Mouse (Mus musculus) C2C12 (cell line): ENCODE measurements at regions not wholly inside any gene's neighbourhood (a gene's known extent, or its start where the extent isn't known, plus 50 kb on each side); places are given as distances from the start of the nearest gene placed in this dataset.

Experiments
- H3K27me3 ChIP-seq: one replicate; pipeline ENCODE4 v1.6.1; 2011; ENCODE audit not compliant: control insufficient read depth, insufficient read depth, insufficient read length
- H3K36me3 ChIP-seq: one replicate; pipeline ENCODE4 v1.6.1; 2011; ENCODE audit not compliant: control insufficient read depth, insufficient read depth
- H3K4me3 ChIP-seq: one replicate; pipeline ENCODE4 v1.5.1; 2011; ENCODE audit warnings: mild to moderate bottlenecking, control low read depth; ENCODE audit not compliant: poor library complexity, insufficient read depth, severe bottlenecking
- H3K79me2 ChIP-seq: one replicate; pipeline ENCODE4 v1.6.1; 2011; ENCODE audit not compliant: control insufficient read depth, insufficient read depth
- H3K79me3 ChIP-seq: one replicate; pipeline ENCODE4 v1.6.1; 2011; ENCODE audit warnings: low read depth, control low read depth
- H3ac ChIP-seq: one replicate; pipeline ENCODE3; 2011; ENCODE audit warnings: low read depth; ENCODE audit not compliant: control insufficient read depth, insufficient read length
- CEBPB ChIP-seq: IDR thresholded peaks from one replicate; pipeline ENCODE4 v1.6.1; 2011; ENCODE audit warnings: low read depth, mild to moderate bottlenecking, control low read depth, moderate library complexity
- CTCF ChIP-seq: IDR thresholded peaks from one replicate; pipeline ENCODE4 v1.5.1; 2011; ENCODE audit not compliant: control insufficient read depth, insufficient read depth, insufficient read length
- FOSL1 ChIP-seq: IDR thresholded peaks from one replicate; pipeline ENCODE4 v1.8.0; 2011; ENCODE audit warnings: mild to moderate bottlenecking, low read length; ENCODE audit not compliant: poor library complexity, insufficient read depth, severe bottlenecking
- MAX ChIP-seq: IDR thresholded peaks from one replicate; pipeline ENCODE4 v1.6.1; 2011; ENCODE audit warnings: mild to moderate bottlenecking, control low read depth
- MYOD1 ChIP-seq: IDR thresholded peaks from one replicate; pipeline ENCODE4 v1.6.1; 2011; ENCODE audit warnings: low read depth; ENCODE audit not compliant: control insufficient read depth, insufficient read length
- MYOG ChIP-seq: IDR thresholded peaks from one replicate; pipeline ENCODE4 v1.6.1; 2011; ENCODE audit not compliant: control insufficient read depth, insufficient read length; ENCODE audit errors: extremely low read depth
- USF1 ChIP-seq: IDR thresholded peaks from one replicate; pipeline ENCODE4 v1.6.1; 2011; ENCODE audit warnings: low read depth, mild to moderate bottlenecking, control low read depth, moderate library complexity

GRCm38 (mm10) chr5:133821273-133821672 lies 278.2 kb upstream of the Castor2 start:
- H3K4me3 ChIP-seq = no peak overlapping the region
- no peaks in the 10 kb centered on the region for H3K79me2 ChIP-seq
- H3K36me3 ChIP-seq = no peaks in the 10 kb centered on the region
- no peaks in the 10 kb centered on the region for H3K27me3 ChIP-seq
- no peak overlapping the region for H3ac ChIP-seq
- H3K79me3 ChIP-seq = no peaks in the 10 kb centered on the region
- TF ChIP-seq CTCF (no peak), CEBPB (no peak), MYOG (no peak), USF1 (no peak), FOSL1 (no peak), MYOD1 (no peak), MAX (no peak)

GRCm38 (mm10) chr5:133815462-133815861 lies 284.0 kb upstream of the Castor2 start:
- no peak for TF ChIP-seq USF1
- no peak for TF ChIP-seq FOSL1
- no peak for TF ChIP-seq MYOD1
- TF ChIP-seq CTCF = no peak
- TF ChIP-seq CEBPB = no peak
- TF ChIP-seq MYOG = no peak
- TF ChIP-seq MAX = no peak
- no peaks in the 10 kb centered on the region for H3K36me3 ChIP-seq
- H3K79me3 ChIP-seq = no peaks in the 10 kb centered on the region
- H3K27me3 ChIP-seq = no peaks in the 10 kb centered on the region
- H3ac ChIP-seq = no peak overlapping the region
- H3K79me2 ChIP-seq = no peaks in the 10 kb centered on the region
- H3K4me3 ChIP-seq = no peak overlapping the region

- H3ac ChIP-seq = no peak overlapping the region
- no peaks in the 10 kb centered on the region for H3K27me3 ChIP-seq
- no peak overlapping the region for H3K4me3 ChIP-seq
- no peaks in the 10 kb centered on the region for H3K79me2 ChIP-seq
- H3K79me3 ChIP-seq = no peaks in the 10 kb centered on the region
- no peaks in the 10 kb centered on the region for H3K36me3 ChIP-seq
- TF ChIP-seq CEBPB = no peak
- no peak for TF ChIP-seq USF1
- no peak for TF ChIP-seq CTCF
Observed at GRCm38 (mm10) chr5:133814436-133814835, 285.1 kb upstream of the Castor2 start.

- Histone ChIP-seq H3K79me3 (no peaks in the 10 kb centered on the region), H3ac (no peak overlapping the region), H3K79me2 (no peaks in the 10 kb centered on the region), H3K4me3 (no peak overlapping the region), H3K36me3 (no peaks in the 10 kb centered on the region), H3K27me3 (no peaks in the 10 kb centered on the region)
- TF ChIP-seq CEBPB (no peak), MYOD1 (no peak), MYOG (no peak), CTCF (no peak), MAX (no peak), USF1 (no peak), FOSL1 (no peak)
Observed at GRCm38 (mm10) chr5:133812216-133812615, 287.3 kb upstream of the Castor2 start.

- no peak for TF ChIP-seq CEBPB
- TF ChIP-seq CTCF = no peak
- TF ChIP-seq MAX = no peak
- no peak for TF ChIP-seq MYOD1
- TF ChIP-seq USF1 = no peak
- no peak for TF ChIP-seq FOSL1
- no peak for TF ChIP-seq MYOG
- Histone ChIP-seq H3K79me3 (no peaks in the 10 kb centered on the region), H3K27me3 (no peaks in the 10 kb centered on the region), H3ac (no peak overlapping the region), H3K36me3 (no peaks in the 10 kb centered on the region), H3K79me2 (no peaks in the 10 kb centered on the region), H3K4me3 (no peak overlapping the region)
Observed at GRCm38 (mm10) chr5:133806891-133807290, 292.6 kb upstream of the Castor2 start.

GRCm38 (mm10) chr5:133802001-133802400 lies 297.5 kb upstream of the Castor2 start:
- H3K27me3 ChIP-seq = no peaks in the 10 kb centered on the region
- H3K79me3 ChIP-seq = no peaks in the 10 kb centered on the region
- H3ac ChIP-seq = no peak overlapping the region
- no peaks in the 10 kb centered on the region for H3K79me2 ChIP-seq
- TF ChIP-seq CEBPB (no peak), MAX (no peak), FOSL1 (no peak), CTCF (no peak), MYOD1 (no peak), USF1 (no peak), MYOG (no peak)
- no peak overlapping the region for H3K4me3 ChIP-seq
- no peaks in the 10 kb centered on the region for H3K36me3 ChIP-seq
